Mouse (Mus musculus): ENCODE results near the gene Gucy2e. TPM values are rescaled to one million over a fixed set of nuclear protein-coding genes. Genes with fewer than 3 reads are reported as not detected.

The Gucy2e gene
- polyA plus RNA-seq, 2 experiments from 2014 or later, result 0.24 to 0.48 TPM

DNA sequence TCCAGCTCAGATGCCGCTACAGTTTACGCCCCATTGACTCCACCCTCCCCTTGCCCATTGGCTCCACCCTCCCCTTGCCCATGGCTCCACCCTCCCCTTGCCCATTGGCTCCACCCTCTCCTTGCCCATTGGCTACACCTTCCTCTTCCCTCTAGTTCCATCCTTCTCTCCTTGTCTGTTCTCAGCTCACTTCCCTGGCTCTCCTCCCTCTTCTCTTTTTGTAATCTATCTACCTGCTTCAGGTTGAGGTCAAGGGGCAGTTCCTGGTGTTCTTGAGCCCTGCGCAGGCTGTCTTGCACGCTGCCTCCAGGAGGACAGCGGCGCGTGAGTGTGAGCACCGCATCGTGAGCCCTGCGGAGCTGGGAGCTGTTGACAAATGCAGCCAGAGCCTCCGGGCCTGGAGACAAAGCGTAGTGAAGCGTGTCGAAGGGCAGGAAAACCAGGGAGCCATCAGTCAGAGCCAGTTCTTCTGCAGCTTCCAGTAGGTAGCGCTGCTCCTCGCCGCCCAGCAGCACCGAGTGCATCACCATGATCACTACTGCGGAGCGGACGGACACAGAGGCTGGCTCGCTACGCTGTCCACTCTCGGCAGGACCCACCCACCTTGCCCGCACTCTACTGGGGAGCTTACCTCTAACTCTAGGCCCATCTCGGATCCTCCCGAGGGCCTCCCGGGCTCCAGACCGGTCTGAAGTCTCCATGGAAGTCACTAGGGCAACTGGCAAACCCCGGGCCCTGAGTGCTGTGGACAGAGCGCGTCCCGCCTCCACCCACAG is 1.4 kb downstream of the Gucy2e start:
- peak; percentile 91 for ATAC-seq

DNA sequence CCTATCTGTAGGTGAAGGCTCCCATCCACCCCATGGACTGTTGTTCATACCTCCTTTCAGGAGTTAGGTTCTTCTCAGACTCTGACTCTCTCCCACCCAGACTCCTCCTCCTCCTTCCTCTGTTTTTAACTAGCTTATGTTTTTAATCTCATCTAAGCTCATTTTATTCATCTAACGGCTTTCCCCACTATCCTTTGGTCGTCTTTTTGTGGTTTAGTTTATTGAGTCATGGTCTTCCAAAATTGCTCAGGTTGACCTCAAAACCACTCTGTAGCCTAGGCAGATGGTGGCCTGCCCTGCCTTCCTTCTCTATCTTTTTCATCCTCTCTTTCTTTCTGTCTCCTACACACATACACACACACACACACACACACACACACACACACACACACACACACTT is 3.7 kb downstream of the Gucy2e start:
- no peak for ATAC-seq

DNA sequence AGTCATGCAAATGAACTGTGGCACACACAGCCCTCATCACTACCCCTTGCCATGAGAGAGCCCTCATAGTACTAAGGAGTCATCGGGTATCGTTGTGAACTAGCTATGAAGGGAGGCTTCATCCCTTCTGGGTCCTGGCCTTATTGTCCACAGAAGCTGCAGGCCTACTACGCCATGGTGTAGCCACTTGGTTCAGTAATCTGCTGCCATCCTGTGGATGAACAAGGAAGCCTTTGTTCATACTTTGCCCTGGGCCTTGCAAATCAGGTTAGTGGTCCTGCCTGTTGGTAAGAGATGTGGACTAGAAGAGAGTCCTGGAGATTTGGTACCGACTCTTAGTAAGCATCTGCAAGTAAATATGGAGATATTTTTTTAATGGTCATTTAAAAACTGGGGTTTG is 6.4 kb downstream of the Gucy2e start:
- no peak for ATAC-seq

DNA sequence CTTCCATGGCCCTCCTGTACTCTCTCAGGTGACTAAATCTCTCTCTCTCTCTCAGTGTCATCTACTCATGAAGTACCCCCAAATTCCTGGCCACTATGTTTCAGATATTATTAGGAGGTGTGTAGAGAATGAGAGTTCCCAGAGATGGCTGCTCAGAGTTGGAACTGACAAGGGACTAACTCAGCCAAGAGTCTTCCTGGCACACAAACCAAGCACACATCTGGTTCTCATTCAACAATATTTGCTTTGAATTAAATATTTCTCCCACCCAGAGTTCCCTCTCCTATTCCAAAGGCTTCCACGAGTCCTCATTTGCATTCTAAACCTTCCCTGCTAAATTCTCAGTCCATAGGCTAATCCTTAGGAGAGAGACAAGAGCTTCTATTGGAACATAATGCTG is 11.1 kb downstream of the Gucy2e start:
- no peak for ATAC-seq

DNA sequence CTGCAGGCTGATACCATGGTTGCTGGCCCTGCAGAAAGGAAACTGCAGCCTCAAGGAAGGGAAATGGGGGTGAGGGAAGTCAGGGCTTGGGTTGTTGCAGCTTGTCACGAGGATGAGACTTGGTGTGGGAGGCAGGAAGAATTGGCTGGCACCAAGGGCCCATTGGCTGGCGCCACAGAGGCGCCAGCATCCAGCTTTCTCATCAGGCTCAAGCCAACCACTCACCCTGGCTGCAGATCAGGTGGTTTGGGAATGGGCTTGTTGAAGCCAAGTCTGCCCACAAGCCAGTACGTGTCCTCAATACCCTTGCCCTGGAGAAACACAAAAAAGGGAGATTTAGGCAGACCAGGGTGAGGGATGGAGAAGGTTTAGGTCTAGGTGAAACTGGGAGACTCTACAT is 13.7 kb downstream of the Gucy2e start:
- no peak for ATAC-seq

DNA sequence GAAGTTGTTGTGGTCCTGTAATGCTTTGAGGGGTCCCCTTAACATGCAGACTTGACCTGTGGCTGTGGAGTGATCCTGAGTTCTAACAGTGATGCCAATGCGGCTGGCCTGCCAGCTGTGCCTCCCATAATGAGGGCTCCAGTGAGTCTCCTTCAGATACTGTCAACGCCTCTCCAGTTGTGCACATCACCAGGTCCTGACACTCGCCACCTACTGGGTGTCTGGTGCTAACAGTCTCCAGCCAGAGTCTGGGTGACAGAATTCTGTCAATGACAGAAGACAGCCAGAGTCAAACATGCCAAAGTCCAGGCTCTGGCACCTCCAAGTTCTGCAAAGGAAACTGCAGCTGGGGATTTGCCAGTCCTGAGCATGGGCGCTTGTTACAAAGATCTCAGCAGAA is 15.8 kb downstream of the Gucy2e start:
- no peak for ATAC-seq

DNA sequence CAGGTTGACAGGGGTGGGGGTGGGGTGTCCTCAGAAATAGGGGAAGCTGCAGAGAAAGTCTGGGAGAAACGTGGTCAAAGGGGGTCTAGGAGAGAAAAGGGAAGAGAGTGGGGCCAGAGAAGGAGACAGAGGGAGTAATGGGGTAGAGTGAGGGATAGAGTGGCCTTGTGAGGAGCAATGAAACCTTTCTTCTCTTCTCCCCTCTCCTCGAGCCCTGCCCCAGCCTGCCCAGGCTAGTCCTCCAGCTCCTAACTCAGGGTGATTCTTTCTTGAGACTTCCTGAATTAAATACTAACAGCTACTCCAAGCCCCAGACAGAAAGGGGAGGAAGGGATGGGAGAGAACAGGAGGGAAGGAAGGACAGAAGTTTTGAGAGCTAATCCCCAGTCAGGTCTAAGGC is 18.2 kb downstream of the Gucy2e start:
- ATAC-seq, result no peak

DNA sequence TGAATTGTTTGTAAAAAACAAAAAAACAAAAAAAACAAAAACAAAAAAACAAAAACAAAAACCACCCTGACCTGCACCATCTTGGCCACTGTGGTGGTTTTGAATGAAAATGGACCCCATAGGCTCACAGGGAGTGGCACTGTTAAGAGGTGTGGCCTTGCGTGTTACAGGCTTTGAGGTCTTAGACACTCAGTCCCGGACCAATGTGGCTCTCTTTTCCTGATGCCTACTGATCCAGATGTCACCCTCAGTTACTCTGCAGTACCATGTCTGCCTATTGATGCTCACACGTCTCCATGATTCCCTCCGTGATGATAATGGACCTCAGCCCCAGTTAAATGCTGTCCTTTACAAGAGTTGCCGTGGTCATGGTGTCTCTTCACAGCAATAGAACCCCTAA is 19.4 kb downstream of the Gucy2e start:
- no peak for ATAC-seq

DNA sequence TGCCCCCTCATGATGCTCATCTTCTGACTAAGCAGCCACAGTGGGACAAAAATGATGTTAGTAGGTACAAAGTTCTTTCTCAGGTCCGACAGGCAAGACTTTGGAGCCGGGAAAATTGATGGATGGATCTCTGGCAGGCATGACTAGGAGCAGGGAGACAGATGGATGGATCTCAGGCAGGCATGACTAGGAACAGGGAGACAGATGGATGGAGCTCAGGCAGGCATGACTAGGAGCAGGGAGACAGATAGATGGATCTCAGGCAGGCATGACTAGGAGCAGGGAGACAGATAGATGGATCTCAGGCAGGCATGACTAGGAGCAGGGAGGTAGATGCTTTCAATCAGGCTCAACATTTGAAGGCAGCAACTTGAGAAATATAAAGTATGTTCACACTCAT is 25.4 kb downstream of the Gucy2e start:
- ATAC-seq, result no peak

DNA sequence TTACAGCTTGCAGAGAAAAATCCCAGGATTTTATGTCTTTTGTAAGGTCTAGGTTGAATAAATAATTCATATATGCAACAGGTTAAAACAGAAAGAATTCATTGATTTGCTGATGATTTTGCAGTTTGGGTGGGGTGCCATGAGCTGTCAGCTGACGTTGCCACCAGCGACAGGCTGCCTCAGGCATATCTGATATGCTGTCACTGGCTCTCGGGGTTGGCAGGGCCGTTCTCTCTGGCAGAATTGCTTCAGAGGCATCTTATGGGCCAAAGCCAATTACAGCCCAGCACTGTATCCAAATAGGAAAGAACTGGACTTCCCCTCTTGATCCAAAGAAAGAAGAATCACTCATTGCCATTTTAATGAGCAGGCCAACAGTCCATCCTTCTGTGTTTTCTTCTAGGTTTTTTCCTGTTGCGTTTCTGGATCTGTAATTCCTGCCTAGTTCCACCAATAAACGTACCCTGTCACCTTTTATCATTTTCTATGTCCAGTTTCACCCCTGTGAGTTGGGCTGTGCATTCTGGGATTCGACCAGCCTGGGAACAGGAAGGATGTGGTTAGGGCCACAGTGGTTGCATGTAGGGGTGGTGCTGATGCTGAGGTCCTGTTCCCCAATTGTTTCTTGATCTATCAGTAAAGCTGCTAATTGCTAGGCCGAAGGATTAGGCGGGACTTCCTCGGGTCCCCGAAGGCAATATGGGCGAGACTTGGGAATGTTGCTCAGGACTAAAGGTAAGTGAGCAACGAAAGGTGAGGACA is 34.2 kb downstream of the Gucy2e start:
- no peak for ATAC-seq

DNA sequence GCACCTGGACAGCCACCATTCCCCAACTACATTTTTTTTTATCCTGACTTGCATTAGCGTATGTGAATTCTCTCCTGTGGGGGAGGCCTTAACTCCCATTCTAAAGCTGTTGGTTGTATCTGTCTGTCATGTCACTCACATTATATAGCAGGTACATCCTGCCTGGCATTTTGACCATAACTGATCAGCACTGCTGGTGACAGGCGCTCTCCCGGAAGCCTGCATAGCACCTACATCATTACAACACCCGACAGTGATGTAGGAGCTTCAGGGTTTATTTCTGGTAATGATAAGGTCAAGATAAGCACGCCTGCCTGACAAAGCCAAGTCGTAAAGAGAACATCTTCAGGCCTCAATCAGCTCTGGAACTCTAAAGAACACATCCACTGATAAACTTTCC is 36.6 kb downstream of the Gucy2e start:
- no peak for ATAC-seq

DNA sequence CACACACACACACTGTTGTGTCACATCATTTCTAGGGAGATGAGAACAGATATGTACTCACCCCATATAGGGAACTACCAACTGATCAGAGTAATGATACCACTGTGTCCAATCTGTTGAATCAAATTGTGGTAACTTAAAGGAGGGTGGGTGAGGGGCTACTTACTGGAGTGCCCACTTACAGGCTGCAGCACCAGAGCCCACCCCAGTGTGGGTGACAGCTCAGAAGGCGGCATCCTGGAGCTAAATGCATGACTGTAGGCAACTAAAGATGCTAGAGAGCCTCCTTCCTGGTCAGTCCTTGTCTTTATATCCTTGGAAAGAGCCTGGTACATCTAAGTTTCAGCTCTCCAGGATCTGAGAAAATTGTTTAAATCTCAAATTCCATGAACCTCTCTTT is 37.6 kb downstream of the Gucy2e start:
- ATAC-seq, result no peak

DNA sequence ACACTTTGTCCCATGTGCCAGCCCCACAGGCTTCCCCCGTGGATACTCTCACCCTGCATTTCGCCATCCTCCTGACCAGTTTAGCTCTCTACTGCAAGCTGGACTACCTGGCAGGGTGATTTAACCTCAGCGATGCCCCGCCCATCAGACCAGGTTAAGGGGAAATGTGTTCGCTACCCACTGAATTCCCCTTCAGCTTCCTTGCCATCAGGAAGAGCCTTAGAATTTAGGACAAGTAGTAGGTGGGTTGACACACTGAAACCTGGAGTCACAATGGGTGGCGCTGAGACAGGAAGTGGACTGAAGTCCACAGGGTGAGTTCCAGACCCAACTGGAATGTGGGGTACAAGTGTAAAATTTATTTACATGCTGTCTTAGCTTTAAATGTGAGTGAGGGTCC is 39.1 kb downstream of the Gucy2e start, which contains the start of gene Alox8:
Gene Alox8, minus strand, starts transcription at position 101 of the 400 bp plus-strand sequence.
- no peak for ATAC-seq

DNA sequence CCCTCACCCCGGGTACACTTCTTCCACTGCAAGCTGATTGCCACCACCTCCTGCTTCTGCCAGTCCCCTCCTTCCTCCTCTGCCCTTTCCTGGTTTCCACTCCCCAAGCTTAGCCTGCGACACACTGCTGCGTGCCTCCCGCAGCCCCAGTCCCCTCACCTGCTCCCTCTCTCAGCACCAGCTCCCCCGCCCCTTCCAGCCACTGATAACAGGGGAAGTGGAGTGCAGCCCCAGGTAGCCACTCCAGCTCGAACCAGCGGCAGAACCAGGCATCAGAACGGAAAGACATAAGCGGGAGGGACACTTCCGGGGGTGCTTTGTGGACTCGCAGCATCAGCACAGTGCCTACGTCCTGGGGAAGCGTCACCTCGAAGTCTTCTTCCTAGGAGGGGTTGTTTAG is 39.6 kb downstream of the Gucy2e start:
- peak; percentile 73 for ATAC-seq

DNA sequence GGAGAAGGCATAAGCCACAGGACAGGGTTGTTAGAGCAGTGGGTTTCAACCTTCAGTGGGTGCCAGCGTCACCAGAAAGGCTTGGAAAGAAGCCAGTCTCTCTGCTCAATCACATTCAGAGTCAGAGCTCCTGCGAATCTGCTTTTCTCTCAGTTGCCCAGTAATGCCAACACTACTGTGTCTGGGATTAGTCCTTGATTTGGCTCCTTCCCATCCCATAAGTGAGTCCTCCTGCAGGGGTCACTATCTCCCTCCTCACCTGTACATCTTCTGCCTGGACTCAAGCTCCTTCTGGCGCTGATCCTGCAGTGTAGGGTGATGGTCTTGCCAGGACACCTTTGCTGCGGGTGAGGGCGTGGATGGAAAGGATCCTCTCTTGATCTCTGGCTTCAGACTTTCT is 40.1 kb downstream of the Gucy2e start:
- no peak for ATAC-seq

DNA sequence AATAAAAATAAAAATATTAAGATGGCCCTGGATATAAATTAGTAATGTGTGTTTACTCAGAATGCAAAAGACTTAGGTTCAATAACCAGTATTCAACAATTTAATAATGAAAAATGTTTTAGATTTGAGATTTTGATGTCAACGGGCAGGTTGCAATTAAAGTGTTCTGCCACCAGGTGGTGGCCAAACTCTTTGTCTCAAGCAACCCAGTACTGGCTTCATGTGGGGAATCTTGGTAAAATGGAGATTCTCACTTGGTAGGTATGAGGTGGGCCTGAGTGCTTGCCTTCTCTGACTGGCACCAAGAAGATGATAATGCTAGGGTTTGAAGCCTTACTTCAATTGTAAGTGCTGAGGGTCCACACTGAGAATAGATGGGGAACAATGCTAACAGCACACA is 44.0 kb downstream of the Gucy2e start:
- ATAC-seq, result no peak

DNA sequence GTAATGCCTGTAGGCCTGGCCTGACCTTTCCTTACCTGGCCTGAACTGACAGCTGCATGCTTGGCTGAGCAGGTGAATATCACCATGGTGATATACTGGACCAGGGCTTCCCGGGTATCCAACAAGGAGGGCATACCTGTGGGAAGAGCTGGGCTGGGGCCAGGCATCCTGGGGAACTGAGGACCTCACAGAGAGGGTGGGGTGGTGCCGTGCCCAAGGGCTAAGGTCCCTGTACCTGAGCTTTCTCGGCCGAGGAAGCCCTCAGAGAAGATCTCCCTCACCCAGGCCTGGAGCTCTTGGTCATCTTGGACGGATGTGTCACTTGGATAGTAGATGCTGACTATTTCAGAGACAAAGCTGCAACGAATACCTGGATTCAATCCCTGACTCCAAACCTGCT is 50.9 kb downstream of the Gucy2e start:
- no peak for ATAC-seq

DNA sequence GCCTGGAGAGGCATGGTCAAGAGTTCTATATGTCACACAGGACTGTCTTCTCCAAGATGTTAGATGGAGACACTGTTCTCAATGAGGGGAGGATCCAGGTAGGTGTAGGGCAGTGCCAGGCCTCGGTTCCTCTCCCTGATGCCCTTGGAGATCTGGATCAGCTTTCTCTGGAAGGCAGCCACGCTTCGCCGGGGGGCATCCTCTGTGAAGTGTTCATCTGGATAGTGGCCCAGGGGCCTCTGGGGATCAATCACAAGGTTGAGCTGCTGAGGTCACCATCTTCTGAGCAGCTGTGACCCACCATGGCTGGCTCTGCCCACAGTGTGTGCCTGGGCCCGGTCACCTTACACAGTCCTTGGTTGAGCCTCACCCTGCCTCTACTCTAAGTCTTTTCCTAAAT is 51.8 kb downstream of the Gucy2e start:
- ATAC-seq, result no peak

DNA sequence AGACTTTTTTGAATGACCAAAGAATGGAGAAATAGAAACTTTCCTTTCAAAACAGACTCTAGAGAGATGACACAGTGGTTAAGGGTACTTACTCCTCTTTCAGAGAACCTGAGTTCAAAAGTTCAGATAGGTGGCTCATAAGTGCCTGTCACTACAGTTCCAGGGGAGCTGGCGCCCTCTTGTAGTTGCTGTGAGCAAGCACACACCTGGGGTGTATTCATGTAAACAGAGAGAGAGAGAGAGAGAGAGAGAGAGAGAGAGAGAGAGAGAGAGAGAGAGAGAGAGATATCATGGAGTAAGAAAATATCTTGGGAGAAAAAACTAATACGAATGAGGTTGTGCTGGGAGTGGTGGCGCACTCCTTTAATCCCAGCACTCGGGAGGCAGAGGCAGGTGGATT is 56.7 kb downstream of the Gucy2e start:
- ATAC-seq, result no peak

DNA sequence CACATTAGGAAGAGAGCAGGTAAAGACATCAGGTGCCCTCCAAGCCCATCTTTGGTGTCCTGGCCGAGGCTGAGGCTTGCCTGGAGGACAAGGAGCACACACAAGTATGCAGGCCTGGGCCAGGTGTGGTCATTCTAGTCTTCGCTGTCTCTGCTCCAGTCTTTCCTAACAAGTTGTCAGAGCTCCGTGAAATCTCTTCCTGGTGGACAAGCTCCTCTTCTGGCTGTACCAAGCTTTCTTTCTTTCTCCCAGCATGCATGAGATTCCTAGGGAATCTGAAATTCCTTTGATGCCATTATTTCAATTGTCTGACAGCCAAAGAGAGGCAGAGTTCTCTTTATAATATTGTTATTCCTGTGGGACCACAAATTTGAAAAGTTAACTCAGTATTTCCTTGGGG is 57.3 kb downstream of the Gucy2e start:
- no peak for ATAC-seq

DNA sequence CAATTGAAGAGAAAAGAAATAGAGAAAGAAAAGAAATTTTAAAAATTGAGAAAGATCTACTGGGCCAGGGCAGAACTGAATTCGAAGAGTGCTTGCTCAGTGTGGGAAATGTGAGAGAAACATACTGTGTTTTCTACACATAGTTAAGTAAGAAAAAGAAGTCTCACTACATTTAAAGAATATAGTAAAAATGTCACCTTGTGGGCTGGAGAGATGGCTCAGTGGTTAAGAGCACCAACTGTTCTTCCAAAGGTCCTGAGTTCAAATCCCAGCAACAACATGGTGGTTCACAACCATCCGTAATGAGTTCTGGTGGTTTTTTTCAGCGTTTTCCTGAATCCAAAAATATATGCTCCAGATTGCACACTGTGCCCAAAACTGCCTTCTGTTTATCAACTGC is 58.3 kb downstream of the Gucy2e start:
- ATAC-seq, result no peak

DNA sequence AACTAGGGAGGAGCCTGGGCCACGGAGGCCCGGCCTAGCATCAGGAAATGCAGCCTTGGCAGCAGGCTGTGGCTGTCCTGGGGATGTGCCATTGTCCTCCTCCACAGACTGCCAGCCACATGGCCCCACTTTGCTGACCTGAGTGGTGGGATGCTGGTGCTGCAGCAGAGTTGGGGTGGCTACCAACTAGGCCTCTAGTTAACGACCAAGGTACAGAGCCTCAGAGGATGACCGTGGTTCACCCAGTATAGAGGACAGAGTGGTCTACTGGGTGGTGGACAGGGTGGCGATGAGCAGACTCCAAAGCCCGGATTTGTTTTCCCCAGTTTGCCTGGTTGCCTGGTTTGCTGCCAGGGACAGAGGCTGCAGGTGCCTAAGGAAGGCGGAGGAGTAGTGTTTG is 62.1 kb downstream of the Gucy2e start:
- ATAC-seq, result no peak

DNA sequence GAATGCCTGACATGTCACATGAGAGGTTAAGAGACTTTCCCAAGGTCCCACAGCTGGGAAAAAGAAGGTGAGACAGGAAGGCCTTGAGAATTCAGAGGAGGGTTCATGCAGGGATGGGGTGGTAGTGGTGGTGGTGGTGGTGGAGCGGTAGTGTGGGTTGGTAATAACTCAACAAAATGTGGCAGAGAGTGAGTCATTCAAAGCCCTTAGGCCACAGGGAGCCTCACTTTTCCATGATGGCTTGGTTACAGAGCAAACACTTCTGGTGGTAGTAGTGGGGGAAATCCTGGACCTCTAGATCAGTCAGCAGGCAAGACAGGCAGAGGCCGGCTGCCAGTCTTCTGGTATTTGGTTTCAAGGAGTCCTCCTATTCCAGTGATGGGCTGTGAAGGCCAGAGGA is 64.2 kb downstream of the Gucy2e start:
- no peak for ATAC-seq

DNA sequence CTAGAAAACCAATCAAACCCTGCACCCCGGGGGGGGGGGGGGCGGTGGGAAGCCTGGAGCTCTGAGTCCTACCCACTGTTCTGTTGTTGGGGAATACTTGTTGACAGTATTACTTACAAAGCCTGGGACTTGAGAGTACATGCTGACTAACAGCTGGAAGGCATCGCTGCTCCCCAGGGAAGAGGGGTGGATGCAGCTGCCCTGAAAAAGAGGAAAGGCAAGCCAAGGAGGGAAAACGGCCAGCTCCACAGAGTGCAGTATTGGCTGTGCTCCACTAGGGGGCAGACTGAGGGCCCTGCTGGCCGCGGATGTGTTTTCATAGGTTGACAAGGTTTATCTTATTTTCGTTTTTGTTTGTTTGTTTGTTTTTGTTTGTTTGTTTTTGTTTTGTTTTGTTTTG is 65.2 kb downstream of the Gucy2e start:
- ATAC-seq, result no peak
